16 mouse cellular contexts compared by ENCODE assay signal in genomic region chr13:60336196-60336595, GRCm38 (mm10).
DNase-seq lines count a peak whose midpoint lies in the region; ATAC-seq and TF ChIP-seq lines count a peak whose summit lies in the region.
"Had no signal": no experiment of that assay in that cellular context is flagged by ENCODE, and none has a peak within 500 bp of the region (broad histone marks: within the 10 kb centered on the region; RNA-seq: fewer than 3 reads in every experiment).

No protein-coding gene starts in this region.

- H3K9ac ChIP-seq in hindbrain, postnatal 0 days (replicated peaks; ENCODE audit: low read length), result no peak overlapping the region
- H3K9ac ChIP-seq in hindbrain, embryonic 11.5 days (ENCODE audit: low read depth, low read length), result no peak overlapping the region
- no peak overlapping the region for H3K9ac ChIP-seq in liver, adult 2 months (ENCODE audit: low read depth, low read length)
- no peak overlapping the region for H3K9ac ChIP-seq in liver, embryonic 12.5 days
- H3K9ac ChIP-seq in limb, embryonic 13.5 days, result no peak overlapping the region
- H3K9ac ChIP-seq: embryonic facial prominence, embryonic 15.5 days; forebrain, embryonic 12.5 days; liver, embryonic 14.5 days; midbrain, embryonic 12.5 days had no signal

- no peak for TF ChIP-seq POLR2A in liver, adult 2 months (IDR thresholded peaks at IDR 0.05; ENCODE audit: extremely low read depth, insufficient read depth, low read length)
- no peak for TF ChIP-seq POLR2A in thymus, adult 2 months (IDR thresholded peaks at IDR 0.05; ENCODE audit: control insufficient read depth, extremely low read depth, insufficient read depth, low read length, poor library complexity)

- no peak overlapping the region for H3K27ac ChIP-seq in hindbrain, postnatal 0 days
- H3K27ac ChIP-seq in hindbrain, embryonic 11.5 days (ENCODE audit: low read depth, low read length), result no peak overlapping the region
- H3K27ac ChIP-seq in liver, adult 2 months (replicated peaks; ENCODE audit: insufficient read depth, low read depth, low read length), result no peak overlapping the region
- H3K27ac ChIP-seq in liver, embryonic 12.5 days, result no peak overlapping the region
- H3K27ac ChIP-seq in limb, embryonic 13.5 days, result peak overlapping the region; percentile 89
- H3K27ac ChIP-seq in thymus, adult 2 months (ENCODE audit: control insufficient read depth, insufficient read depth, low read length), result no peak overlapping the region
- H3K27ac ChIP-seq: embryonic facial prominence, embryonic 15.5 days; forebrain, embryonic 12.5 days; liver, embryonic 14.5 days; midbrain, embryonic 12.5 days had no signal

- no peak overlapping the region for H3K4me2 ChIP-seq in hindbrain, postnatal 0 days (ENCODE audit: low read depth, low read length)
- no peak overlapping the region for H3K4me2 ChIP-seq in hindbrain, embryonic 11.5 days (replicated peaks; ENCODE audit: low read depth, low read length)
- H3K4me2 ChIP-seq in liver, embryonic 12.5 days, result no peak overlapping the region
- no peak overlapping the region for H3K4me2 ChIP-seq in limb, embryonic 13.5 days (replicated peaks)
- H3K4me2 ChIP-seq: embryonic facial prominence, embryonic 15.5 days; forebrain, embryonic 12.5 days; midbrain, embryonic 12.5 days had no signal

- 82% methylated on average over 1 of the region's 1 CpGs for WGBS in hindbrain, postnatal 0 days
- 69% methylated on average over 1 of the region's 1 CpGs for WGBS in hindbrain, embryonic 11.5 days
- 64% methylated on average over 1 of the region's 1 CpGs for WGBS in liver, adult 2 months
- WGBS in liver, embryonic 12.5 days (ENCODE audit: insufficient replicate concordance), result 63% methylated on average over 1 of the region's 1 CpGs
- WGBS in limb, embryonic 13.5 days, result 39% methylated on average over 1 of the region's 1 CpGs
- 74% methylated on average over 1 of the region's 1 CpGs for WGBS in thymus, adult 2 months

- no peak for ATAC-seq in hindbrain, postnatal 0 days
- no peak for ATAC-seq in hindbrain, embryonic 11.5 days (ENCODE audit: low FRiP score)
- no peak for ATAC-seq in liver, embryonic 12.5 days
- ATAC-seq in limb, embryonic 13.5 days (ENCODE audit: low FRiP score, low read depth), result no peak
- ATAC-seq: CD4-positive, CD25-positive, alpha-beta regulatory T cell, adult 4 months had no signal

- no peak overlapping the region for H3K4me3 ChIP-seq in hindbrain, postnatal 0 days (ENCODE audit: low read length)
- H3K4me3 ChIP-seq in hindbrain, embryonic 11.5 days (ENCODE audit: low read depth, low read length), result no peak overlapping the region
- no peak overlapping the region for H3K4me3 ChIP-seq in liver, adult 2 months (ENCODE audit: insufficient read depth, low read depth, low read length)
- no peak overlapping the region for H3K4me3 ChIP-seq in liver, embryonic 12.5 days
- H3K4me3 ChIP-seq in limb, embryonic 13.5 days, result no peak overlapping the region
- no peak overlapping the region for H3K4me3 ChIP-seq in thymus, adult 2 months (ENCODE audit: control insufficient read depth, insufficient read depth, low read length)
- H3K4me3 ChIP-seq: embryonic facial prominence, embryonic 15.5 days; forebrain, embryonic 12.5 days; midbrain, embryonic 12.5 days had no signal

- no peaks in the 10 kb centered on the region for H3K4me1 ChIP-seq in hindbrain, postnatal 0 days (ENCODE audit: insufficient read depth, low read length)
- no peaks in the 10 kb centered on the region for H3K4me1 ChIP-seq in hindbrain, embryonic 11.5 days (replicated peaks; ENCODE audit: control insufficient read depth, insufficient read depth, low read length)
- H3K4me1 ChIP-seq in liver, adult 2 months (ENCODE audit: control insufficient read depth, insufficient read depth, low read length), result no peaks in the 10 kb centered on the region
- 0 out of 2 replicates have a peak, but pooled peaks cover 4% of the 10 kb centered on the region for H3K4me1 ChIP-seq in liver, embryonic 12.5 days
- peaks cover 46% of the 10 kb centered on the region for H3K4me1 ChIP-seq in limb, embryonic 13.5 days
- H3K4me1 ChIP-seq in thymus, adult 2 months (replicated peaks; ENCODE audit: control insufficient read depth, insufficient read depth, low read length), result no peaks in the 10 kb centered on the region

- H3K27me3 ChIP-seq in hindbrain, postnatal 0 days (ENCODE audit: insufficient read depth, low read length), result no peaks in the 10 kb centered on the region
- H3K27me3 ChIP-seq in hindbrain, embryonic 11.5 days (ENCODE audit: control insufficient read depth, insufficient read depth, low read length), result no peaks in the 10 kb centered on the region
- no peaks in the 10 kb centered on the region for H3K27me3 ChIP-seq in liver, adult 2 months (ENCODE audit: control insufficient read depth, insufficient read depth, low read length)
- no peaks in the 10 kb centered on the region for H3K27me3 ChIP-seq in liver, embryonic 12.5 days (replicated peaks)
- H3K27me3 ChIP-seq in limb, embryonic 13.5 days, result no peaks in the 10 kb centered on the region
- H3K27me3 ChIP-seq in thymus, adult 2 months (ENCODE audit: control insufficient read depth, insufficient read depth, low read length), result no peaks in the 10 kb centered on the region
- H3K27me3 ChIP-seq: embryonic facial prominence, embryonic 15.5 days; forebrain, embryonic 12.5 days; midbrain, embryonic 12.5 days had no signal

- no peaks in the 10 kb centered on the region for H3K36me3 ChIP-seq in hindbrain, postnatal 0 days (ENCODE audit: insufficient read depth, low read length)
- H3K36me3 ChIP-seq in hindbrain, embryonic 11.5 days (ENCODE audit: control insufficient read depth, insufficient read depth, low read length), result no peaks in the 10 kb centered on the region
- H3K36me3 ChIP-seq in liver, adult 2 months (ENCODE audit: control insufficient read depth, insufficient read depth, low read length), result no peaks in the 10 kb centered on the region
- no peaks in the 10 kb centered on the region for H3K36me3 ChIP-seq in liver, embryonic 12.5 days
- no peaks in the 10 kb centered on the region for H3K36me3 ChIP-seq in limb, embryonic 13.5 days
- no peaks in the 10 kb centered on the region for H3K36me3 ChIP-seq in thymus, adult 2 months (ENCODE audit: control insufficient read depth, insufficient read depth, low read length)
- H3K36me3 ChIP-seq: embryonic facial prominence, embryonic 15.5 days; forebrain, embryonic 12.5 days; midbrain, embryonic 12.5 days had no signal

- H3K9me3 ChIP-seq in hindbrain, postnatal 0 days (ENCODE audit: low read length), result no peaks in the 10 kb centered on the region
- no peaks in the 10 kb centered on the region for H3K9me3 ChIP-seq in hindbrain, embryonic 11.5 days (ENCODE audit: control insufficient read depth, low read length)
- H3K9me3 ChIP-seq in liver, embryonic 12.5 days (replicated peaks), result no peaks in the 10 kb centered on the region
- H3K9me3 ChIP-seq in limb, embryonic 13.5 days, result 0 out of 2 replicates have a peak, but pooled peaks cover 6% of the 10 kb centered on the region
- H3K9me3 ChIP-seq: embryonic facial prominence, embryonic 15.5 days; forebrain, embryonic 12.5 days; midbrain, embryonic 12.5 days had no signal

- H3K79me2 ChIP-seq in liver, adult 2 months (ENCODE audit: control insufficient read depth, insufficient read depth, low read length), result no peaks in the 10 kb centered on the region

- peak; percentile 35 for TF ChIP-seq CTCF in hindbrain, postnatal 0 days (IDR thresholded peaks at IDR 0.05; ENCODE audit: low read depth)
- TF ChIP-seq CTCF in liver, adult 2 months (IDR thresholded peaks at IDR 0.05; ENCODE audit: low read depth, low read length), result peak; percentile 36; the same call in 1 of the 2 replicates
- no peak for TF ChIP-seq CTCF in thymus, adult 2 months (IDR thresholded peaks at IDR 0.05; ENCODE audit: borderline replicate concordance, control insufficient read depth, extremely low read depth, insufficient read depth, low read length, poor library complexity)

- peak; percentile 15 for DNase-seq in hindbrain, postnatal 0 days (ENCODE audit: low spot score)
- DNase-seq in hindbrain, embryonic 11.5 days (ENCODE audit: low spot score), result no peak
- DNase-seq in liver, adult 2 months (ENCODE audit: extremely low read depth, low read depth, low spot score), result no peak
- peak; percentile 28 for DNase-seq in ZHBTc4 (ENCODE audit: low read depth, low spot score)
- DNase-seq in thymus, adult 2 months, result no peak
- DNase-seq: adrenal gland, postnatal 25 days; cerebellum, adult 9-10 months; lung, postnatal 4 days; right cerebral cortex, postnatal 14 days had no signal

Comparison
In these comparisons a context has a peak if more than half of its experiments do, and no peak if none do; other contexts are left out.
1. DNase-seq: peak in hindbrain, postnatal 0 days (single experiment) and ZHBTc4 (single experiment); none in hindbrain, embryonic 11.5 days (single experiment), liver, adult 2 months (single experiment) and thymus, adult 2 months (single experiment).